Mouse (Mus musculus) hindbrain, embryonic 12.5 days (tissue): Measurements from ENCODE around the gene Obox6. TPM values are rescaled to one million over a fixed set of nuclear protein-coding genes. Genes with fewer than 3 reads are reported as not detected.
A peak's percentile ranks its signal among the peaks of the same experiment; 100 is the strongest.

Experiments
- ATAC-seq: fragments of 200-750 bp; cut with Nextera tagmentation; 2 replicates; pipeline ENCODE4 v1.8.0; 2017; ENCODE audit warnings: moderate TSS enrichment; ENCODE audit not compliant: low FRiP score
- H3K27ac ChIP-seq: fragments of 300-500 bp; sonication (generic); 2 replicates; pipeline ENCODE4 v1.5.1; 2016; ENCODE audit warnings: mild to moderate bottlenecking
- H3K27me3 ChIP-seq: fragments of 300-500 bp; sonication (generic); 2 replicates; pipeline ENCODE4 v1.6.1; 2016; ENCODE audit warnings: mild to moderate bottlenecking
- H3K36me3 ChIP-seq: fragments of 300-500 bp; sonication (generic); 2 replicates; pipeline ENCODE4 v1.6.1; 2016; ENCODE audit warnings: mild to moderate bottlenecking
- H3K4me1 ChIP-seq: fragments of 300-500 bp; sonication (generic); 2 replicates; pipeline ENCODE4 v1.6.1; 2016
- H3K4me2 ChIP-seq: fragments of 300-500 bp; sonication (generic); replicated peaks from 2 replicates; pipeline ENCODE4 v1.6.1; 2016; ENCODE audit warnings: mild to moderate bottlenecking
- H3K4me3 ChIP-seq: fragments of 300-500 bp; sonication (generic); 2 replicates; pipeline ENCODE4 v1.5.1; 2016; ENCODE audit warnings: mild to moderate bottlenecking
- H3K9ac ChIP-seq: fragments of 300-500 bp; sonication (generic); 2 replicates; pipeline ENCODE4 v1.6.1; 2016; ENCODE audit warnings: mild to moderate bottlenecking, moderate library complexity
- H3K9me3 ChIP-seq: fragments of 300-500 bp; sonication (generic); replicated peaks from 2 replicates; pipeline ENCODE4 v1.6.1; 2016; ENCODE audit warnings: mild to moderate bottlenecking
- WGBS: fragments of 180-500 bp; shearing (Covaris S2); methylation state at CpG from one replicate; pipeline ENCODE4 v1.1.7; 2016; 5-methylcytosine and 5-hydroxymethylcytosine counted together
- polyA plus RNA-seq: library from polyadenylated mRNA; unstranded; fragments of >200 nt; fragmentation: Nextera tagmentation; extraction: Ambion mirVana; gene quantifications from 2 replicates; pipeline ENCODE4 v1.2.1, GENCODE M21; 2016

Obox6 gene
- not detected in 2 replicates for polyA plus RNA-seq

DNA sequence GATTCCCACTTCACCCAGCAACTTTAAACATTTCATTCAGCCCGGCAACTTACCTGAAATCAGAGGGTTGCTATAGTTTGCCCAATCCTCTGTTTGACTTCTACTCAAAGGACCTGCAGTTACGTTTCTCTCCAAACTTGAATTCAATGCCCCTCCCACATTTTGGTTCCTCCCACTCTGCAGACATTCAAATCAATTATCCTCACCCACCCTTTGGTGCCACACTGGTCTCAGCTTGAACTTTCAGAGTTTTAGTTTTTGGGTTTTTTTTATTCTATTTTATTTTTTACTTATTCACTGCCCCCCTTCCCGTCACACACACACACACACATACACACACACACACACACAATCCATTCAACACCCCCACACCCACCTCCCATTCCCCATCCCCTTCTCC is at the start of gene Obox6:
TSS of gene Obox6 (minus strand) at position 101 of the 400 bp plus-strand sequence.
- no peak within 1 kb of the TSS for H3K27ac ChIP-seq
- no peaks in the 10 kb centered on the region for H3K4me1 ChIP-seq
- no peaks in the 10 kb centered on the region for H3K36me3 ChIP-seq
- no peaks in the 10 kb centered on the region for H3K27me3 ChIP-seq
- H3K4me3 ChIP-seq, result no peak within 1 kb of the TSS
- no peak for ATAC-seq
- no peak within 1 kb of the TSS for H3K9ac ChIP-seq
- WGBS, result 88% methylated on average over 3 of the region's 3 CpGs
- H3K9me3 ChIP-seq, result peaks cover 37% of the 10 kb centered on the region
- no peak within 1 kb of the TSS for H3K4me2 ChIP-seq

- Histone ChIP-seq H3K9ac (no peak overlapping the region), H3K4me3 (no peak overlapping the region), H3K27ac (no peak overlapping the region), H3K27me3 (no peaks in the 10 kb centered on the region), H3K9me3 (no peaks in the 10 kb centered on the region; the same call in 1 of the 2 replicates), H3K36me3 (no peaks in the 10 kb centered on the region), H3K4me1 (no peaks in the 10 kb centered on the region), H3K4me2 (no peak overlapping the region)
- WGBS, result 94% methylated on average over 2 of the region's 2 CpGs
- ATAC-seq, result no peak
These were observed 44.6 kb upstream of the Obox6 start for GRCm38 (mm10) chr7:15884127-15884526.

DNA sequence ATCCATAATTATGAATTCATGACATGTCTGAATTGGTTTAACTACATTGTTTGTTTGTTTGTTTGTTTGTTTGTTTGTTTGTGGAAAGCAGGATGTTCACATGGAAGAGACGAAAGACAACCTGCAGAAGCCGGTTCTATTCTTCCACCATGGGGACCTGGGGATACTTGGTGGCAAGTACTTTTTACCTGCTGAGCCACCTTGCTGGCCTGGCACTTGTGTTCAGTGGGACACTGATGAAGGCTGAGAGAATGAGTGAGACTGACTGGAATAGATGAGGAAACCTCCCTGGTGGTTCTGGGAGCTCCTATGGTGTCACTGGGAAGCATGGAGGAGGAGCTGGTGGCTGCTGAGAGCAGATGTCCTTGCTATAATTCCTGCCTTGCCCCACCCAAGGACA is 42.8 kb upstream of the Obox6 start, which contains the start of gene Crxos:
TSS of gene Crxos (plus strand) at position 301 of the 400 bp plus-strand sequence.
- no peak within 1 kb of the TSS for H3K4me2 ChIP-seq
- no peaks in the 10 kb centered on the region for H3K27me3 ChIP-seq
- no peak within 1 kb of the TSS for H3K9ac ChIP-seq
- no peak within 1 kb of the TSS for H3K4me3 ChIP-seq
- H3K36me3 ChIP-seq, result no peaks in the 10 kb centered on the region
- no peaks in the 10 kb centered on the region for H3K4me1 ChIP-seq
- WGBS, result 84% methylated on average over 2 of the region's 2 CpGs
- H3K27ac ChIP-seq, result no peak within 1 kb of the TSS
- no peak for ATAC-seq
- H3K9me3 ChIP-seq, result no peaks in the 10 kb centered on the region; the same call in 1 of the 2 replicates

DNA sequence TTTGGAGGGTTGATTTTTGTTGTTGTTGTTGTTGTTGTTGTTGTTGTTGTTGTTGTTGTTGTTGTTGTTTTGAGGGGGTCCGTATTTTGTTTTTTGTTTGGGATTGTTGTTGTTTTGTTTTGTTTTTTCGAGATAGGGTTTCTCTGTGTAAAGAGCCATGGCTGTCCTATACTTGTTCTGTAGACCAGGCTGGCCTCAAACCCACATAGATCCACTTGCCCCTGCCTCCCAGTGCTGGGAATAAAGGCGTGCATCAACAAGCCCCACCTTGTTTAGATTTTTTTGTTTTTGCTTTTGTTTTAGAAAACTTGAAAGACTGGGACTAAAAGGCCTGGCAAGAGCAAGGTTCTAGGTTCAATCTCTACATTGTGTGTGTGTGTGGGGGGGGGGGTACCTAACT is 42.4 kb upstream of the Obox6 start:
- 74% methylated on average over 3 of the region's 3 CpGs for WGBS
- H3K4me3 ChIP-seq, result no peak overlapping the region
- no peaks in the 10 kb centered on the region for H3K4me1 ChIP-seq
- no peak overlapping the region for H3K4me2 ChIP-seq
- no peak overlapping the region for H3K9ac ChIP-seq
- H3K27ac ChIP-seq, result no peak overlapping the region
- no peak for ATAC-seq
- no peaks in the 10 kb centered on the region; the same call in 1 of the 2 replicates for H3K9me3 ChIP-seq
- H3K36me3 ChIP-seq, result no peaks in the 10 kb centered on the region
- H3K27me3 ChIP-seq, result no peaks in the 10 kb centered on the region

DNA sequence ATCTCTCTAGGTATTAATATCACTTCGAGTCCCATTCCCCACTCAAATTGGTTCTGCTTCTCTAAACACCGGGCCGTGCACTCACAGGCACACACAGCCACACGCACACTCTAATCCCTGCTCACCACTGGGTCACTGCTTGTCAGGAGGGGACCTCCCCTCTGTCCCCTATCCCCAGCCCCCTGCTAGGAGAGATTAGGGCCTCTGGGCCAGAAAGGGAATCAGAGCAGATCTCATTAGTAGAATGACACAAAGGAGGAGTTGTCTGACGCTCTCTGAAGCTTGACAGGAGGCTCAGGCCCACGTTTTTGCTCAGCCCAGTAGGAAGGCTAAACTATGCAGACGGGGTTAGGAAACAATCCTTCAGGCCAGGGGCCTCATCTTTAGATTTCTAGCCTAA is 41.9 kb upstream of the Obox6 start:
- Histone ChIP-seq H3K4me2 (no peak overlapping the region), H3K9ac (no peak overlapping the region), H3K4me3 (no peak overlapping the region), H3K36me3 (no peaks in the 10 kb centered on the region), H3K27me3 (no peaks in the 10 kb centered on the region), H3K9me3 (no peaks in the 10 kb centered on the region; the same call in 1 of the 2 replicates), H3K27ac (no peak overlapping the region), H3K4me1 (no peaks in the 10 kb centered on the region)
- peak; percentile 71; the same call in 1 of the 2 replicates for ATAC-seq
- WGBS, result 14% methylated on average over 7 of the region's 7 CpGs

DNA sequence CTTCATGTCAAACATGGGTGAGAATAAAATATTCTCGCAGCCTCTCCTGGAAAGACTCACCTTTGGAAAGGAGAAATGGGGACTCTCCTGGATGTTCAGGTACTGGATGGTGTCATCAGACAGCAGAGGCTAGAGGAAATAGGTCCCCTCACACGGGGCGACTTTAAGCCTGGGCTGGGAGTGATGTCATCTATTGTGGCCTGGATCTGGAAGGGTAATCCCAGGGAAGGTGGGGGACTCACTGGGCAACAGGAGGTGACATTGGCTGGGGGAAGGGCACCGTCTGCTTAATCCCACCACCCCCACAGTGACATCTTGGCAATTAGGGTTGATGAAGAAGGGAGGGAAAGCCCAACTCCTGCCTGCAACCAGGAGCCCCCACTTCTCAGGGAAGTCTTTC is 40.3 kb upstream of the Obox6 start, which contains the start of gene Crx:
TSS of gene Crx (minus strand) at position 213 of the 400 bp plus-strand sequence.
- Histone ChIP-seq H3K27ac (no peak within 1 kb of the TSS), H3K9me3 (no peaks in the 10 kb centered on the region; the same call in 1 of the 2 replicates), H3K4me2 (no peak within 1 kb of the TSS), H3K4me1 (no peaks in the 10 kb centered on the region), H3K27me3 (no peaks in the 10 kb centered on the region), H3K4me3 (no peak within 1 kb of the TSS), H3K36me3 (no peaks in the 10 kb centered on the region), H3K9ac (no peak within 1 kb of the TSS)
- ATAC-seq, result no peak
- whole genome bisulfite sequencing, result 46% methylated on average over 4 of the region's 4 CpGs

DNA sequence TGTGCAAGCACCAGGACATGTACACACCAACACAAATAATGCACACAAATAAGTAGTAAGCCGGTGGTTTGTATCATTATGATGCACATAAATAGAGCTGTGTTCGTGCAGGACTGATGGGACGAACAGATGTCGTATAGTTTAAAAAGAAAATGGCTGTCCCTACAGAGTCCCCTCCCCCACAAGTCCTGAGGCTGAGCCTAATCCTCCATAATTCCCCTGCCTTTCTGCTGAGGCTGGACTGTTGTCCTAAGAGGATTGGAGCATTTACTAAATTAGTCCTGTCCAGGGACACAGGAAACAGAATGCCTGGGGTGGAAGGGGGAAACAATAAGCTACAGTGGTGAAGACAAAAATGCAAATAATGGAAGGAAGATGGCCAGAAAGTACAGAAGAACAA is 24.6 kb upstream of the Obox6 start:
- Histone ChIP-seq H3K4me1 (no peaks in the 10 kb centered on the region), H3K4me3 (no peak overlapping the region), H3K9ac (no peak overlapping the region), H3K9me3 (no peaks in the 10 kb centered on the region), H3K27me3 (no peaks in the 10 kb centered on the region), H3K27ac (no peak overlapping the region), H3K4me2 (no peak overlapping the region), H3K36me3 (no peaks in the 10 kb centered on the region)
- WGBS, result 81% methylated on average over 4 of the region's 4 CpGs
- ATAC-seq, result no peak

GRCm38 (mm10) chr7:15859657-15860056 is 20.2 kb upstream of the Obox6 start:
- H3K9ac ChIP-seq, result no peak overlapping the region
- no peak overlapping the region for H3K4me2 ChIP-seq
- no peaks in the 10 kb centered on the region for H3K9me3 ChIP-seq
- H3K27me3 ChIP-seq, result no peaks in the 10 kb centered on the region
- H3K36me3 ChIP-seq, result no peaks in the 10 kb centered on the region
- H3K4me1 ChIP-seq, result no peaks in the 10 kb centered on the region
- no peak overlapping the region for H3K27ac ChIP-seq
- H3K4me3 ChIP-seq, result no peak overlapping the region
- no peak for ATAC-seq
- WGBS, result 43% methylated on average over 2 of the region's 2 CpGs

Other genes with a start within 250 kb of the Obox6 start
- gene Obox3, start 199.8 kb downstream of the Obox6 start, polyA plus RNA-seq, result not detected in 2 replicates
- not detected in 2 replicates for gene Obox5, start 89.5 kb downstream of the Obox6 start, polyA plus RNA-seq
- gene Crx, start 40.3 kb upstream of the Obox6 start, polyA plus RNA-seq, result not detected in 2 replicates
- not detected in 2 replicates for gene Crxos, start 42.9 kb upstream of the Obox6 start, polyA plus RNA-seq
- gene Selenow, start 82.7 kb upstream of the Obox6 start, polyA plus RNA-seq, result 1,041 and 1,118 TPM in 2 replicates
- 157 and 167 TPM in 2 replicates for gene Nop53, start 106.4 kb upstream of the Obox6 start, polyA plus RNA-seq
- gene Ehd2, start 127.9 kb upstream of the Obox6 start, polyA plus RNA-seq, result 10.1 and 16.6 TPM in 2 replicates
- 10.3 and 10.7 TPM in 2 replicates for gene Bicra, start 208.2 kb upstream of the Obox6 start, polyA plus RNA-seq
- 0.05 and 0.07 TPM in 2 replicates for gene Zfp541, start 222.1 kb upstream of the Obox6 start, polyA plus RNA-seq